Mouse (Mus musculus) hindbrain, embryonic 10.5 days (tissue): ENCODE results near the gene Slc13a1. TPM values are rescaled to one million over a fixed set of nuclear protein-coding genes. Genes with fewer than 3 reads are reported as not detected.
"Not testable (repeated sequence)": the region's sequence is repeated elsewhere in the genome, so short reads cannot be mapped to it uniquely, and the experiment has no call there.

Experiments used
- DNase-seq: peaks from one replicate; pipeline ENCODE4 v3.0.0-alpha.2; 2017; ENCODE audit warnings: low spot score
- H3K27ac ChIP-seq: fragments of 300-500 bp; sonication (generic); 2 replicates; pipeline ENCODE4 v1.5.1; 2016; ENCODE audit warnings: mild to moderate bottlenecking, moderate library complexity
- H3K27me3 ChIP-seq: fragments of 300-500 bp; sonication (generic); 2 replicates; pipeline ENCODE4 v1.6.1; 2016; ENCODE audit warnings: mild to moderate bottlenecking; ENCODE audit not compliant: poor library complexity, insufficient read depth, severe bottlenecking
- H3K36me3 ChIP-seq: fragments of 300-500 bp; sonication (generic); 2 replicates; pipeline ENCODE4 v1.6.1; 2016; ENCODE audit warnings: mild to moderate bottlenecking, moderate library complexity
- H3K4me1 ChIP-seq: fragments of 300-500 bp; sonication (generic); replicated peaks from 2 replicates; pipeline ENCODE4 v1.6.1; 2016; ENCODE audit warnings: mild to moderate bottlenecking
- H3K4me3 ChIP-seq: fragments of 300-500 bp; sonication (generic); 2 replicates; pipeline ENCODE4 v1.5.1; 2016; ENCODE audit warnings: mild to moderate bottlenecking, moderate library complexity
- H3K9me3 ChIP-seq: fragments of 300-500 bp; sonication (generic); 2 replicates; pipeline ENCODE4 v1.6.1; 2016; ENCODE audit warnings: mild to moderate bottlenecking, moderate library complexity
- WGBS: fragments of 180-500 bp; shearing (Covaris S2); methylation state at CpG from one replicate; pipeline ENCODE4 v1.1.7; 2016; 5-methylcytosine and 5-hydroxymethylcytosine counted together
- polyA plus RNA-seq: library from polyadenylated mRNA; unstranded; fragments of >200 nt; fragmentation: Nextera tagmentation; extraction: Ambion mirVana; gene quantifications from 2 replicates; pipeline ENCODE4 v1.2.1, GENCODE M21; 2016

Gene Slc13a1
- polyA plus RNA-seq, result 0.06 and 0.10 TPM in 2 replicates

DNA sequence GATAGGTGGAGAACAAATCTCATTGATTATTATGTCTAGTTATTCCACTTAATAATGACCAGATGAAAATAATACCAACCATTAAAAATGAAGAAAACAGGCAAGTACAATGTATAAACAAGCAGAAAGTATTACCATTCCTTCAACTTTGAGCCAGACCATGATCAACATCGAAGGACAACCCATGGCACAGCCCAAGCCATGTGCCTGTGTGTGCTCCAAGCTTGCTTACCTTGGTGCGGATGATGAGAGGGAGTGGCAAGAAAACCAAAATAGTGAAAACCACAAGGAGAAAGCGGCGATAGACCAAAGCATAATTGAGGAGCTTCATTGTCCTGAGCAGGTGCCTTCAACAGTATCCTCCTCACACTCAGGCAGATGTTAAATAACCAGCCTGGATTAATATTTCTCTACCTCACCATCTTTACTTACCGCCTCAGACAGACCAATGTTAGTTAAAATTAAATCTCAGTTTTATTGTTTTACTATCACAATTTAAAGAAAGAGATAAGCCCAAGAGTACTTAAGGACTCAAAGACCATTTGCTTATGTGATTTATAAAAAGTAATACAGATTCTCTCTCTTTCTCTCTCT is at the start of gene Slc13a1:
Gene Slc13a1 (minus strand): TSS at position 359 of the 594 bp plus-strand sequence.
- Histone ChIP-seq H3K27ac (no peak within 1 kb of the TSS), H3K4me3 (no peak within 1 kb of the TSS), H3K27me3 (no peaks in the 10 kb centered on the region), H3K4me1 (no peaks in the 10 kb centered on the region), H3K36me3 (no peaks in the 10 kb centered on the region), H3K9me3 (no peaks in the 10 kb centered on the region)
- WGBS, result 95% methylated on average over 5 of the region's 5 CpGs
- no peak for DNase-seq

DNA sequence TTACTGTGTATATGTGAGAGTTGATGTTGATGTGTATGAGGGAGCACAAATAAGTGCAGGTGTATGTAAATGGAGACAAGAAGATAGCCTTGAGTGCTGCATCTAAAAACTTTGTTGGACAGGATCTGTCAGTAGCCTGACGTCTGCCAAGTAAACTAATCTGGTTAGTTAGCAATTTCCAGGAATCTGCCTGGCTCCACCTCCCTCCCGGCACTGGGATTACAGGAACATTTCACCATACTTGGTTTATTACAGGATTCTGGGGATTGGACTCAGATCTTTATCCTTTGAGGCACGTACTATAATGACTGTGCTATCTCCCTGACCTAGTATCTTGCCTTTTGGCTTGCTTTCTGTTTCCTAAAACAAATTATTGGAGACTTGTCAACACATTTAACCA is 40.0 kb upstream of the Slc13a1 start:
- Histone ChIP-seq H3K36me3 (no peaks in the 10 kb centered on the region), H3K9me3 (no peaks in the 10 kb centered on the region), H3K4me3 (no peak overlapping the region), H3K27ac (no peak overlapping the region), H3K27me3 (no peaks in the 10 kb centered on the region), H3K4me1 (no peaks in the 10 kb centered on the region)
- 78% methylated on average over 3 of the region's 3 CpGs for WGBS
- no peak for DNase-seq

DNA sequence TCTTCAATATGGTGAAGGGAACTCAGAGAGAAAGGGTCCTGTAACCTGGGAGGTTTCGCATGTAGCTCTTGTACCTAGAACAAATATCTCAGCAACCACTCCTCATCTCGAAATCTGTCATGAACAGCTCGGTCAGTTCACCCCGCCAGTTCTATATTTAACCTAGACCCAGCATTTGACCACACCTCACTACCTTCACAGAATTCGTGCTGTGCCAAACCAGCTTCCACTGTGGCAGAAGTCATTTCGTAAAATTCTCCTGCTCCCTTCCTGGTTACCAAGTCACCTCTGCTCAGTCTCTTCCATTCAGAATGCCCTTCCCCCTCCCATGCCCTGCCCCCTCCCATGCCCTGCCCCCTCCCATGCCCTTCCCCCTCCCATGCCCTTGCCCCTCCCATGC is 34.3 kb upstream of the Slc13a1 start:
- no peak overlapping the region for H3K4me3 ChIP-seq
- WGBS, result 82% methylated on average over 6 of the region's 6 CpGs
- DNase-seq, result no peak
- H3K27ac ChIP-seq, result no peak overlapping the region
- no peaks in the 10 kb centered on the region for H3K36me3 ChIP-seq
- no peaks in the 10 kb centered on the region for H3K9me3 ChIP-seq
- no peaks in the 10 kb centered on the region for H3K4me1 ChIP-seq
- no peaks in the 10 kb centered on the region for H3K27me3 ChIP-seq

DNA sequence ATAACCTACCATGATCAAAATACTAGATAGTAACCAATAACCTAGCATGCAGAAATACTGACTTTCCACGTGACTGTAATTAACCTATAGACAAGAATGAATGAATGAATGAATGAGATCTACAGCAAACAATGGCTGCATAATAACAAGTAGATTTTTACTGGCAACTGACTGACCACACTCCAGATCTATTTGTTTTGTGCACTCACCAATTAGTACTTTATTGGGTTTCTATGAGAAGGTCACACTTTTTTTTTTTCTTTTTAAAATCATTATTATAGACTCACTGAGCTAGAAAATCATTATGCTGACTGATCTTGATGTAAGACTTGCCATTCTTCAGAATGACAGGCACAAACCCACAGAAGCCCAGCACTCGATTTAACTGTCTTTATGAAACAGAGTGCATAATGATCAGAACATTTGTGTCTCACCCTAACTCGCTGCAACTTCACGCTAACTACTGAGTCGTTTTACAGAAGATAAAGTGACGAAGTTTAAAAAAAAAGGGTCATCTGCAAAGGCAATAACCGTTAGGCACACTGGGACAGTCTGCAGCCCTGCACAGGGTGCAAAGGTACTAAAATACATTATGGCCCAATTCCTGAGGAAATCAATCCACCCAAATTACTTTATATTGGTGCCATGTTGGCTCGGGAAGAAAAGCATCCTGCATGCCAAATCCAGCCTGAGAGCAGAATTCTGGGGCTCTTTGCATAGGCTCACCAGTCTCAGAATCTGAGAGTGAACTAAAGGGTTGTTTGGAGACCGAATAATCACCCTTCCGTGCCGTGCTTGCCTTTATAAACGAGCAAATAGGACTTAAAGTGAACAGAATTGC is 33.0 kb upstream of the Slc13a1 start:
- Histone ChIP-seq H3K36me3 (no peaks in the 10 kb centered on the region), H3K4me1 (no peaks in the 10 kb centered on the region), H3K27me3 (no peaks in the 10 kb centered on the region), H3K9me3 (no peaks in the 10 kb centered on the region), H3K27ac (no peak overlapping the region), H3K4me3 (no peak overlapping the region)
- 77% methylated on average over 12 of the region's 12 CpGs for WGBS
- DNase-seq, result no peak

DNA sequence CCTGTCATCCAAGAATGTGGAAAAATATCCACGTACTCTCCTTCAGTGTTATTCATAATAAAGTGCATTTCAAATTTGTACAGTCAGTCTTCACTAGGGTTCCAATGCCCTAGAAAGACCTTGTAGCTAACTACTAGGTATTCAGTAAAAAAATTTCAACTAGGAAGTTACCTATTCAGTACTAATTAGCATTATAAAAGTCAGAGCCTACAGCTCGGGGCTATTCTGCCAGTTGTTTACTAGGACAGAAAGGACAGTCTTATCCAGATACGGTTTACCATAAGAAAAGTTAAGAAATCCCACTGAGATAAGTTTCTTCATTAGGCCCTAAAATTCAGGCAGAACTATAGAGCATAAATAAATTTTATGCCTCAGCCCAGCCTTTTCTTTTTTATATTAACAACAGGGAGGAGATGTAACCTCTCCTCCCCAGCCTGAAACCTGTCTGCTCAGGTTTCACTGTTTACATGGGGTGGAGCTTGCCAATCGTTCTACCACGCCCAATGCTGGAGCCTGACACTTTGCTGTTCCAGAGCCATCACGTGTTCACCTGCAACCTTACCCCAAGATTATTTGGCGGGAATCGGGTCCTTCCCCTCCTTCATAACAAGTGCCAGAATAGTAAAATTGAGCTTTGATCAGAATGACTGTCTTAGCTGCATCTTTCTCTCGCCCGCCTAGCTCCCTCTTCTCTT is 29.8 kb upstream of the Slc13a1 start:
- 88% methylated on average over 10 of the region's 10 CpGs for WGBS
- H3K4me3 ChIP-seq, H3K27ac ChIP-seq, H3K27me3 ChIP-seq, DNase-seq, H3K4me1 ChIP-seq, H3K9me3 ChIP-seq, H3K36me3 ChIP-seq: not testable (repeated sequence)

DNA sequence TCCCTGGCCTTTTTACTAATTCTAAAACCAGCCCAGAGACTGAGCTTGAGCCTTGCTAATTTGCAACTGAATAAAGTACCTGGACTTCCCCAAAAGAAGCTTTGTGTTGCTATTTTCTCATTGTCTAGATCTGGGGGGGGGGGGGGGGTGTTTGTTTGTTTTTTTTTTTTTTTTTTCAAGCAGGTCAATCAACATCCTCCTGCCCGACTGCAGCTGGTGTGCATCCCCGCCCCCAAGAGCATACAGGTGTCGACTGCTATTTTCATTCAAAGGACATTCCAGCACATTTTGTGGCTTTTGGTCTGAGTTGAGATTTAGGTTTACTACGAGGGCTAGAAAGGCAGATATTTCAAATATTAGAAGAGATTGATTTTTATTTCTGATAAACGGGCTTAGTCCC is 28.5 kb upstream of the Slc13a1 start:
- not testable (repeated sequence) for H3K4me1 ChIP-seq, H3K36me3 ChIP-seq, H3K27ac ChIP-seq, DNase-seq, H3K9me3 ChIP-seq, H3K27me3 ChIP-seq, H3K4me3 ChIP-seq
- 37% methylated on average over 5 of the region's 5 CpGs for WGBS

DNA sequence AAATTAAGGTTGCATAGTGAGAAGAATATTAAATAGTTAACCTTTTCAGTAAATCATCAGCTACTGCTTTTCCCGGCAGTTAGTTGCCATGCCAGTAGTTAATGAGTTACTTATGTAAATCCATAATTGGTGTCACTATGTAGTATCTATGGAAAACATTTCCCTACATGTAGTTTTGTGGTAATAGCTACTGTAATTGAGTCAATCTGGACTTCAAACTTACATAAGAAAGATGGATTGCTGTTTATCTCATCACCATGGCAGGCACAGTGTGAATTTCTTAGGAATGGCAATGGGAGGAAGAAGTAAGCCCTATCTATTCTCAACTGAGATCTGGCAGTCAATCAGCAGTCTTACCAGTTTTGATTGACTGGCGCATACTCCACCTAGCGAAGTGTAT is 15.5 kb upstream of the Slc13a1 start:
- Histone ChIP-seq H3K4me1 (no peaks in the 10 kb centered on the region), H3K27me3 (no peaks in the 10 kb centered on the region), H3K27ac (no peak overlapping the region), H3K9me3 (no peaks in the 10 kb centered on the region), H3K36me3 (no peaks in the 10 kb centered on the region), H3K4me3 (no peak overlapping the region)
- DNase-seq, result no peak
- 90% methylated on average over 3 of the region's 3 CpGs for WGBS

DNA sequence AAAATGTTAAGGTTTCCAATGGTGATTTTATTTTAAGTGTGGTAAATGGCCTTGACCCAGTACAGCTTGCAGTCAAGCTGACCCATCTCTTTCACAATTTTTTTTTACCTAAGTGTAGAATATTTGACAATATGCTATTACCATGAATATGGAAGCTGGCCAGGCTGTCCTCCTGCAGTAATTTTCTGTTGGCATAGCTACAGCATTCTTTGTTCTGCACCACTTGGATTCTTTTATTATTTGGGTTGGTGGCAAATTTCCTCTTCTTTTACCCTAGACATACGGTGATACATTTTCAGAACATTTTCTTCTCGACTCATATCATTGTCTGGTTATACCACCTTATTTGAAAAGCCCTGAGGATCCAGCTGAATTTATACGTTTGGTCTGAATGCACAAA is 7.5 kb upstream of the Slc13a1 start:
- H3K36me3 ChIP-seq, result no peaks in the 10 kb centered on the region
- H3K27me3 ChIP-seq, result no peaks in the 10 kb centered on the region
- no peaks in the 10 kb centered on the region for H3K9me3 ChIP-seq
- H3K27ac ChIP-seq, result no peak overlapping the region
- H3K4me3 ChIP-seq, result no peak overlapping the region
- no peak for DNase-seq
- 87% methylated on average over 3 of the region's 3 CpGs for WGBS
- no peaks in the 10 kb centered on the region for H3K4me1 ChIP-seq

DNA sequence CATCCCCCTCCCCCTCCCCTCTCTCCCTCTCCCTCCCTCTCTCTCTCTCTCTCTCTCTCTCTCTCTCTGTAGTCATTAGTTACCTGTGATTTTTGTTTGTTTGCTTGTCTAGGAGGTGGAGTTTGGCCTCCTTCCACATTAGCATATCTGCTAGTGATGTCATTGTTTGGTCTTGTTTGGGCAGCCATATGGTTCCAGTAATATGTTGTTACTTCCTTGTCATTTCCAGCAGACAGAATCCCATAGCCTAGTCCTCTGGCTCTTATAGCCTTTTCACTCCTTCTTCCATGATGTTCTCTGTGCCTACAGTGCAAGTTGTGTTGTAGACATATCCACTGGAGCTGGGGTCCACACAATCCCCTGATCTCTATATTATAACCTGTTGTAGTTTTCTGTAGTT is 6.1 kb upstream of the Slc13a1 start:
- H3K4me3 ChIP-seq, result no peak overlapping the region
- no peaks in the 10 kb centered on the region for H3K36me3 ChIP-seq
- no peaks in the 10 kb centered on the region for H3K4me1 ChIP-seq
- no peaks in the 10 kb centered on the region for H3K27me3 ChIP-seq
- H3K9me3 ChIP-seq, result no peaks in the 10 kb centered on the region
- no peak overlapping the region for H3K27ac ChIP-seq
- no peak for DNase-seq

DNA sequence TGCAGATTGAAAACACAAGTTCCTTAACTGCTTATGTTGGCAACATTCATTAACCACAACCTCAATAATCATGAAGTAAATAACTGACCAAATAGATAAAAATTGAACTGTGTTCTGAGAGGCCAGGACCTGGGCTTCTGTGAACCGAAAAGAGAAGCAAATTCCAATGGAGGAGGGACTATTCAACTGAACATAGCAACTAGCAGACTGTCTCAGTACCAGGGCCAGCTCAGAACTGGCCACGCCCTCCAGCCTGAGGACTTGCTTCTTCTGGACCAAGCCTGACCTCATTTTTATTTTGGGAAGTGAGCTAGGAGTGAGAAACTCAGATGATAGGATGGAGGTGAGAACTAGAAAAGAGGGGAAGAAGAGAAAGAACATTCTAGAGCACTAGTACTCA is 4.8 kb upstream of the Slc13a1 start:
- 46% methylated on average over 2 of the region's 2 CpGs for WGBS
- Histone ChIP-seq H3K4me1 (no peaks in the 10 kb centered on the region), H3K27me3 (no peaks in the 10 kb centered on the region), H3K9me3 (no peaks in the 10 kb centered on the region), H3K27ac (no peak overlapping the region), H3K4me3 (no peak overlapping the region), H3K36me3 (no peaks in the 10 kb centered on the region)
- no peak for DNase-seq

DNA sequence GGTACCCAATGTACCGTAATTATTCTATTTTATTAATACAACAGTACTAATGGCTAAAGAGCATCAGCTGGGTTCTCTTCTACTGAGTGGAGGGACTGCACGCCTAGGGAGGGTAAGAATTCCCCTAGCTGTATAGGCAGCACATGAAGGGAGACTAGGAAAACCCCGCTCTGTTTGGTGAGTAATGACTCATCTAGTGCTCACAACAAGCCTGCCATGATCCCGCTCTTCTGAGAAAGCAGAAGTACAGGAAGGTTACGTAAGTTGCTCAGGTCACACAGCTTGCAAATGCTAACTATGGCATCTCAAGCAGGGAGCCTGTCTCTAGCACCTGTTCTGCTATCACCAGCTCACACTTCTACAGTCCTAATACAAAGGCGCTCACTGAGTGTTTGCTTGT is 1.1 kb downstream of the Slc13a1 start:
- Histone ChIP-seq H3K4me3 (no peak overlapping the region), H3K9me3 (no peaks in the 10 kb centered on the region), H3K4me1 (no peaks in the 10 kb centered on the region), H3K27me3 (no peaks in the 10 kb centered on the region), H3K27ac (no peak overlapping the region), H3K36me3 (no peaks in the 10 kb centered on the region)
- DNase-seq, result no peak
- WGBS, result 90% methylated on average over 6 of the region's 6 CpGs

DNA sequence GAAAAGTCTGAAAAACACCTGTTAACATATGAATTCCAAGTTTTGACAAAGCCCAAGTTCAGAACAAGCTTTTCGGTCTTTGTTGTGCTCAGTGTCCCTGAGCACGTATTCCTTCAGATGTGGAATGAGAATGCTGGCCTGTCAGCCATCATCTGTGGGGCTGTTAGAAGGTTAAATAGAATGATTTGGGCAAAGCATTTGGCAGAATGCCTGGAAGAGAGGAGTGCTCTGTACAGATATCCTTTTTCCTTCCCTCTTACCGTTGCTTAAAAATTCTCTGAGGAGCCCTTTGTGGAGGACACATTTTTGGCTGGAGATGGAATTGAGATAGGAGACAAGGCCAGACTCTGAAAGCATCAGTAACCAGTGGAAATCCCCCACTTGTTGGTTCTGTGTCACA is 2.6 kb downstream of the Slc13a1 start:
- WGBS, result 80% methylated on average over 3 of the region's 3 CpGs
- no peaks in the 10 kb centered on the region for H3K4me1 ChIP-seq
- no peaks in the 10 kb centered on the region for H3K36me3 ChIP-seq
- H3K27me3 ChIP-seq, result no peaks in the 10 kb centered on the region
- no peak overlapping the region for H3K27ac ChIP-seq
- no peaks in the 10 kb centered on the region for H3K9me3 ChIP-seq
- no peak overlapping the region for H3K4me3 ChIP-seq
- no peak for DNase-seq

DNA sequence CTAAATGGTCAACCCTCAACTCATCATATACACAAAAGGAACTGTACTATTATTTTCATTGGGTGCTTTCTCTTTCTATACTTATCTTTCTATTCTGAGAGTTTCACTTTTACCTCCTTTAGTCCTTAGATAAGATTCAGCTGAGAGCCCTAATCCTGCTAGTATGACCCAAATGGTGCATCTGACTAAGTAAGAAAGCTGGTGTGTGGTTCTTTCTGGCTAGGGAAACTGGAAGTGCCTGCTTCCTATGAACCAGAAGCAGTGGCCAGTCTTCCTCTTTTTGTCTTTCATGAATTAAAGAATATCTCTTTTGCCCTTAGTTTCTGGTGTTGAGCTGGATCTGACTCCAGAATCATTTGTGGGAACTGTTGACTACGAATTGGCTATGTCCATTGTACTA is 8.1 kb downstream of the Slc13a1 start:
- Histone ChIP-seq H3K4me3 (no peak overlapping the region), H3K4me1 (no peaks in the 10 kb centered on the region), H3K27me3 (no peaks in the 10 kb centered on the region), H3K27ac (no peak overlapping the region), H3K36me3 (no peaks in the 10 kb centered on the region), H3K9me3 (no peaks in the 10 kb centered on the region)
- DNase-seq, result no peak
- 88% methylated on average over 1 of the region's 1 CpGs for WGBS
